Mouse (Mus musculus) hindbrain, postnatal 0 days (tissue): Measurements from ENCODE around the gene Gm20388. TPM values are rescaled to one million over a fixed set of nuclear protein-coding genes. Genes with fewer than 3 reads are reported as not detected.
A peak's percentile ranks its signal among the peaks of the same experiment; 100 is the strongest.

Source experiments
- ATAC-seq: fragments of 200-750 bp; cut with Nextera tagmentation; 2 replicates; pipeline ENCODE4 v1.8.0; 2017; ENCODE audit warnings: mild to moderate bottlenecking, moderate TSS enrichment, moderate library complexity
- DNase-seq: peaks from one replicate; pipeline ENCODE4 v3.0.0-alpha.2; 2015; ENCODE audit warnings: low spot score
- H3K27ac ChIP-seq: fragments of 300-500 bp; sonication (generic); 2 replicates; pipeline ENCODE4 v1.5.1; 2014; ENCODE audit warnings: mild to moderate bottlenecking
- H3K27me3 ChIP-seq: fragments of 300-500 bp; sonication (generic); 2 replicates; pipeline ENCODE4 v1.6.1; 2014; ENCODE audit warnings: low read length, mixed read lengths; ENCODE audit not compliant: insufficient read depth
- H3K36me3 ChIP-seq: fragments of 300-500 bp; sonication (generic); 2 replicates; pipeline ENCODE4 v1.6.1; 2014; ENCODE audit warnings: low read length, mixed read lengths; ENCODE audit not compliant: insufficient read depth
- H3K4me1 ChIP-seq: fragments of 300-500 bp; sonication (generic); 2 replicates; pipeline ENCODE4 v1.6.1; 2014; ENCODE audit warnings: antibody characterized with exemption, low read length, mixed read lengths; ENCODE audit not compliant: insufficient read depth
- H3K4me2 ChIP-seq: fragments of 300-500 bp; sonication (generic); 2 replicates; pipeline ENCODE4 v1.6.1; 2014; ENCODE audit warnings: low read depth, mild to moderate bottlenecking, low read length, moderate library complexity, mixed read lengths
- H3K4me3 ChIP-seq: fragments of 300-500 bp; sonication (generic); 2 replicates; pipeline ENCODE4 v1.5.1; 2014; ENCODE audit warnings: low read length
- H3K9ac ChIP-seq: fragments of 300-500 bp; sonication (generic); replicated peaks from 2 replicates; pipeline ENCODE4 v1.6.1; 2014; ENCODE audit warnings: mild to moderate bottlenecking, low read length, moderate library complexity, mixed read lengths
- H3K9me3 ChIP-seq: fragments of 300-500 bp; sonication (generic); 2 replicates; pipeline ENCODE4 v1.6.1; 2016; ENCODE audit warnings: low read length, mixed read lengths
- CTCF ChIP-seq: IDR thresholded peaks from 2 replicates; pipeline ENCODE4 v1.5.1; 2016; ENCODE audit warnings: antibody characterized with exemption, control low read depth, low read depth
- WGBS: fragments of 180-500 bp; shearing (Covaris S2); extraction: QIAGEN DNeasy Blood & Tissue Kit; methylation state at CpG from one replicate; pipeline ENCODE4 v1.1.7; 2014; 5-methylcytosine and 5-hydroxymethylcytosine counted together
- polyA plus RNA-seq: library from polyadenylated mRNA; unstranded; fragments of >200 nt; fragmentation: Nextera tagmentation; extraction: Ambion mirVana; gene quantifications from 2 replicates; pipeline ENCODE4 v1.2.1, GENCODE M21; 2015
- total RNA-seq: library from RNA; depleted of rRNA; stranded (reverse); fragments of >200 nt; gene quantifications from 2 replicates; pipeline ENCODE4 v1.2.3, GENCODE M21; 2014

The Gm20388 gene
- total and polyA plus RNA-seq, 2 experiments from 2014 or later, result 71.3 TPM; not detected in 1

DNA sequence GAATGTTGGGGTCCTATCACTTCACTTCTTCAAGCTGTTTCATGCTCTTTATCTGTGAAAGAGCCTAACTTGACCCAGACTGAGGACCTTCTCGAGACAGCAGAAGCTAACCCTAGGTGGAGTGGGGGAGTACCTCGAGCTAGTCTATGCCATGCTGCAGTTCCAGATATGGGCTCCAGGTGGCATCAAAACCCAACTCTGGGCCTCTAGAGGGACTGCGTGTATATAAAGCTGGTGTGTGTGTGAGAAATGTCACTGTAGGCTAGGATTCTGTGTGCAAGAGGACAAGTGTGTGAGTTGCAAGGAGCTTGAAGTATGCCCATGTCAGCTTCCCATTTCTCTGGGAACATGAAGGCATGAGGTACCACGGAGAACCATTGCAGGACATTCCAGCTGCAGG, 370.8 kb downstream of the Gm20388 start:
- H3K36me3 ChIP-seq, result no peaks in the 10 kb centered on the region
- peak; percentile 97 for TF ChIP-seq CTCF
- WGBS, result 18% methylated on average over 4 of the region's 4 CpGs
- ATAC-seq (peak; percentile 71), DNase-seq (peak; percentile 92)
- H3K4me3 ChIP-seq, result no peak overlapping the region
- H3K9ac ChIP-seq, result no peak overlapping the region
- H3K4me1 ChIP-seq, result peaks cover 31% of the 10 kb centered on the region
- H3K4me2 ChIP-seq, result no peak overlapping the region
- no peak overlapping the region for H3K27ac ChIP-seq
- H3K27me3 ChIP-seq, result no peaks in the 10 kb centered on the region
- no peaks in the 10 kb centered on the region for H3K9me3 ChIP-seq

DNA sequence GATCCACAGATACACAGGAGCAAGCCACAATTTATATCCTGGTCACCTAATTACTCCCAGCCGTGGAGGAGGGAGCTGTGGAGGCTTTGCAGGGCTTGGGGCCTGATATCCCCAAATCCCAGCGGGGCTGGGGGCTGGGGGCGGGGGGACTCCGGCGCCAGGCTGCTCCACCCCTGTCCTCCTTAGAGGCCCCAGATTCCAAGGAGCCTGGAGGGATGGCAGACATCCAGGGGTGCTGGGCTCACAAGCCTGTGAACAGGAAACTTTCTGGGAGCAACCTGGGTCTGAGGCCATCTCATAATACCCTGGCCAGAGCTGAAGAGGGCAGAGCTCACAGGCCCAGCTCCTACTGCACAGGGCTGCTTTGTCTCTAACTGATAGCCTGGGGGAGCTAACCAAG, 371.8 kb downstream of the Gm20388 start:
- no peak overlapping the region for H3K4me3 ChIP-seq
- DNase-seq, result no peak
- H3K27ac ChIP-seq, result no peak overlapping the region
- H3K9me3 ChIP-seq, result no peaks in the 10 kb centered on the region
- 42% methylated on average over 5 of the region's 5 CpGs for WGBS
- H3K27me3 ChIP-seq, result no peaks in the 10 kb centered on the region
- no peak for TF ChIP-seq CTCF
- peaks cover 24% of the 10 kb centered on the region for H3K4me1 ChIP-seq
- no peak overlapping the region for H3K4me2 ChIP-seq
- ATAC-seq, result no peak
- H3K9ac ChIP-seq, result no peak overlapping the region
- no peaks in the 10 kb centered on the region for H3K36me3 ChIP-seq

DNA sequence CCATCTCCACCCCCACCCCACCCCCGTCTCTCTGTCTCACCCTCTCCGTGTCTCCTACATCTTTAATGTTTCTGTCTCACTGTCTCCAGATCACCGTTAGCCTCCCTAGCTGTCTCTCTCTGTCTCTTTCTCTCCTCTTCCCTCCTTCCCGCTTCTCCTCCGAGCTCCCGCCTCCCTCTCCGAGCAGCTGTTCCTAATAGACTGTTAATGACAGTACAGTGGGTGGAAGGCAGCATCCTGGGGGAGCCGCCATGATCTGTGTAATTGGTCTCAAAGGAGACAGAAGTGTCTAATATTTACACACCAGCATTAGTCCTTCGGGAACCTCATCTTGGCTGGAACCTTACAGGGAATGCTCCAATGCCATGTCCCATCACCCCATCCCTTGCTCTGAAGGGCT, 373.6 kb downstream of the Gm20388 start:
- TF ChIP-seq CTCF, result no peak
- no peak overlapping the region for H3K4me3 ChIP-seq
- DNase-seq (no peak), ATAC-seq (no peak)
- H3K27ac ChIP-seq, result no peak overlapping the region; the same call in 1 of the 2 replicates
- H3K4me1 ChIP-seq, result peaks cover 29% of the 10 kb centered on the region
- peak overlapping the region; percentile 24; the same call in 1 of the 2 replicates for H3K9ac ChIP-seq
- H3K4me2 ChIP-seq, result no peak overlapping the region
- 33% methylated on average over 9 of the region's 9 CpGs for WGBS
- H3K36me3 ChIP-seq, result no peaks in the 10 kb centered on the region
- no peaks in the 10 kb centered on the region for H3K27me3 ChIP-seq
- no peaks in the 10 kb centered on the region for H3K9me3 ChIP-seq

DNA sequence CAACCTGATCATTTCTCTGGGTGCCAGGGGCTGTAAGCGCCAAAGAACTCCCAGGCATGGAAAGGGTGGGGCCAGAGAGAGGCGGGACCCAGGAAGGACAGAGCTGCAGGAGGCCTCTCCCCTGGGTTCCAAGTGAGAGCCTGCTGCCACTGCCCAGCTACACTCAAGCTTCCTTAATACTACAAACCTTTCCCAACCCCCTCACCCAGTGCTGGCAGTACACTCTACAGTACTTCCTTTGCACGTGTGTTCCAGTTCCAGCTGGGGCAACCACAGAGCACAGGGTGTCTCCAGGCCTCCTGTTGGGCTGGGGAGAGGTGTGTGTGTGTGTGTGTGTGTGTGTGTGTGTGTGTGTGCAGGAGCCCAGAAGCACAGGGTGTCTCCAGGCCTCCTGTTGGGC, 374.4 kb downstream of the Gm20388 start:
- Histone ChIP-seq H3K4me3 (no peak overlapping the region), H3K27ac (no peak overlapping the region), H3K4me2 (no peak overlapping the region), H3K9me3 (no peaks in the 10 kb centered on the region), H3K9ac (no peak overlapping the region), H3K36me3 (no peaks in the 10 kb centered on the region), H3K27me3 (no peaks in the 10 kb centered on the region), H3K4me1 (peaks cover 29% of the 10 kb centered on the region)
- 51% methylated on average over 3 of the region's 3 CpGs for WGBS
- no peak for ATAC-seq
- no peak for TF ChIP-seq CTCF
- DNase-seq, result no peak

DNA sequence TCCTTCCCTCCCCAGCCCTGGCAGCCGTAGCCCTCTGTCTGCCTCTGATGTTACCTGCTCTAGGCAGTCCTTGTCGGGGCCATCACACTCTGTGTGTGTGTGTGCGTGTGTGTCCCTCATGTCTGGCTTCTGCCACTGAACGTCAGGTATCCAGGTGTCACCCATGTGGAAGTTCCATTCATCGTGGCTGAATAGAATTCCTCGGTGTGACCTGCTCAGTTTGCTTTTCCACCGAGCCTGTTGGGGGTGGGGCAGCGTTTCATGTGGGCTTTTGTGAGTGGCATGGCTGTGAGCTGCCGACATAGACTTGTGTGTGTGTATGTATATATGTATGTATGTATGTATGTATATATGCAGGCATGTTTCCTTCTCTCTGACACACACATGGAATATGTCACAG, 375.2 kb downstream of the Gm20388 start:
- Histone ChIP-seq H3K9ac (no peak overlapping the region), H3K4me2 (no peak overlapping the region), H3K27ac (no peak overlapping the region), H3K27me3 (no peaks in the 10 kb centered on the region), H3K4me1 (peaks cover 37% of the 10 kb centered on the region), H3K9me3 (no peaks in the 10 kb centered on the region), H3K4me3 (no peak overlapping the region), H3K36me3 (no peaks in the 10 kb centered on the region)
- no peak for ATAC-seq
- TF ChIP-seq CTCF, result no peak
- 66% methylated on average over 9 of the region's 9 CpGs for WGBS
- no peak for DNase-seq

DNA sequence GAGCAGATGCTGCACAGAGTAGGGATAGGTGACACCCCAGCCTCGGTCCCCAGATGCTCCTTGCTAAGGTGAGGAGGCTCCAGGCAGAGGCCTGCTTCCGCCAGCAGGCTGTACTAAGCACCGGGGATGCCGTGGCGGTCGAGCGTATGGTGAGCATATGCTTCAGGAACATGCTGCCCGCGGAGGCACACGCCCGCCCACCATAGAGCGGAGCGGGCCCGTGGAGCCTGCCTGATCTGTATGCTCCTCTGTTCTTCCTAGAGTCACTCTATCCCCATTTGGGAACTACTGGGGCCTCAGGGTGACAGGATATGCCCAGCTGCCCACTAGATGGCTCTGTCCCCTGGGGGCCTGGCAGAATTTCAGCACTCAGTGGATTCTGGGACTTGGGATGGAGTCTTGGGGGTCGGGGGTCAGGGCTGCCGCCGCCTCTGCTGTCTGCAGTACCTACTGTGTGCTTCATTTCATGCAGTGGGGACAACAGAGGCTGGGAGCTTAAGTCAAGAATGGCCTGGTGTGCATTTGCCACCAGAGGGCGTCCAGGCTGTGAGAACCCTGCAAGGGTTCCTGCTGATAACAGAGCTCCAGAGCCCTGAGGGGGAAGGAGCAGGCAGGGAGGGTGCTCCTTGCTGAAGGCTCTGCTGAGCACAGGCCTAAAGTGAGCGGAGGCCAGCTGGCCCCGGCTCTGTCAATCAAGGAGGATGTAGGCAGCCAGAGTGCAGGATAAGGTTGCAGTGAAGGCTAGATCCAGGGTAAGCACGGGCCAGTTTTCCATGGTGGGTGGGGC, 377.7 kb downstream of the Gm20388 start:
- no peaks in the 10 kb centered on the region for H3K9me3 ChIP-seq
- no peak overlapping the region for H3K27ac ChIP-seq
- H3K4me1 ChIP-seq, result peaks cover 48% of the 10 kb centered on the region
- TF ChIP-seq CTCF, result peak; percentile 87
- H3K4me2 ChIP-seq, result no peak overlapping the region
- WGBS, result 27% methylated on average over 21 of the region's 21 CpGs
- no peaks in the 10 kb centered on the region for H3K27me3 ChIP-seq
- DNase-seq (peak; percentile 79), ATAC-seq (no peak; the same call in 1 of the 2 replicates)
- no peak overlapping the region for H3K9ac ChIP-seq
- H3K36me3 ChIP-seq, result no peaks in the 10 kb centered on the region
- H3K4me3 ChIP-seq, result no peak overlapping the region

DNA sequence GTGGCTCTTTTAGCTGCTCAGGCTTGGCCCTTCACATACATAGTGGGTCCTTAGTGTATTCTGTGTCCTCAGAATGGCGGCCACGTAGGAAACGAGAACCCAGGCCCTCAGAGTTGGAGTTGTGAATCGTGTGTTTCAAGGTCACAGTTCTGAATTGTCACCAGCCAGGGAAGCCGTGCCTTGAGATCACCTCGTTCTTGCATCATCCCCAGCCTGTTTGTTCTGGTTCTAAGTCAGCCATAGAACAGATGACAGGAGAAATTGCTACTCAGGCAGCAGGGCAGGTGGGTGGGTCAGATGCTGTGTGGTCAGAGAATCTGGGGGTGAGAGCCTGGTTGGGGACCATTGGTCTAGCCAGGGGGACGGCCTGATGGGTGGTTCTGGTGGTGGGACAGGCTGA, 378.6 kb downstream of the Gm20388 start:
- Histone ChIP-seq H3K27ac (peak overlapping the region; percentile 36; the same call in 1 of the 2 replicates), H3K4me3 (no peak overlapping the region), H3K27me3 (no peaks in the 10 kb centered on the region), H3K9ac (no peak overlapping the region), H3K36me3 (no peaks in the 10 kb centered on the region), H3K4me2 (no peak overlapping the region), H3K9me3 (no peaks in the 10 kb centered on the region), H3K4me1 (peaks cover 49% of the 10 kb centered on the region)
- no peak for TF ChIP-seq CTCF
- WGBS, result 74% methylated on average over 7 of the region's 7 CpGs
- DNase-seq (no peak), ATAC-seq (no peak)
